Mouse (Mus musculus) cerebellum, adult 9-10 months (tissue): ENCODE data around the gene Igfn1.

Source experiments
- DNase-seq: peaks from one replicate; pipeline ENCODE4 v3.0.0; 2022

Gene Igfn1

GRCm38 (mm10) chr1:136007211-136008158, 1.3 kb upstream of the Igfn1 start, which contains the start of gene Tmem9:
Tmem9 (plus strand) TSS chr1:136008150.
- DNase-seq: no peak

- DNase-seq: no peak
These were observed 4.7 kb downstream of the Igfn1 start for GRCm38 (mm10) chr1:136001438-136001837.

- DNase-seq: no peak
These were observed 6.3 kb downstream of the Igfn1 start for GRCm38 (mm10) chr1:135999720-136000287.

- no peak for DNase-seq
These were observed 8.6 kb downstream of the Igfn1 start for GRCm38 (mm10) chr1:135997537-135997936.

- no peak for DNase-seq
These were observed 12.7 kb downstream of the Igfn1 start for GRCm38 (mm10) chr1:135993470-135993869.

- DNase-seq: no peak
These were observed 16.3 kb downstream of the Igfn1 start for GRCm38 (mm10) chr1:135989876-135990275.

- DNase-seq: no peak
These were observed 22.0 kb downstream of the Igfn1 start for GRCm38 (mm10) chr1:135984105-135984504.

GRCm38 (mm10) chr1:135972576-135972975, 33.6 kb downstream of the Igfn1 start:
- no peak for DNase-seq

- peak; percentile 84 for DNase-seq
These were observed 35.7 kb downstream of the Igfn1 start for GRCm38 (mm10) chr1:135970486-135970885.

GRCm38 (mm10) chr1:135967739-135968138, 38.4 kb downstream of the Igfn1 start:
- no peak for DNase-seq

GRCm38 (mm10) chr1:135964561-135964960, 41.6 kb downstream of the Igfn1 start:
- no peak for DNase-seq

- DNase-seq: no peak
These were observed 43.0 kb downstream of the Igfn1 start for GRCm38 (mm10) chr1:135963177-135963576.

- DNase-seq: peak; percentile 79
These were observed 47.7 kb downstream of the Igfn1 start for GRCm38 (mm10) chr1:135958483-135958882.

- DNase-seq: no peak
These were observed 57.3 kb downstream of the Igfn1 start for GRCm38 (mm10) chr1:135948871-135949270.

GRCm38 (mm10) chr1:135946247-135946646, 59.9 kb downstream of the Igfn1 start:
- no peak for DNase-seq

- peak; percentile 38 for DNase-seq
These were observed 60.4 kb downstream of the Igfn1 start for GRCm38 (mm10) chr1:135945711-135946110.

- DNase-seq: peak; percentile 85
These were observed 61.4 kb downstream of the Igfn1 start for GRCm38 (mm10) chr1:135944526-135945259.

GRCm38 (mm10) chr1:135943713-135944112, 62.4 kb downstream of the Igfn1 start:
- DNase-seq: no peak

GRCm38 (mm10) chr1:135942116-135942515, 64.0 kb downstream of the Igfn1 start:
- no peak for DNase-seq

- no peak for DNase-seq
These were observed 64.7 kb downstream of the Igfn1 start for GRCm38 (mm10) chr1:135941259-135942006.

GRCm38 (mm10) chr1:135936091-135936490, 70.1 kb downstream of the Igfn1 start:
- no peak for DNase-seq

GRCm38 (mm10) chr1:135933704-135934293, 72.3 kb downstream of the Igfn1 start:
- DNase-seq: no peak
